Mouse (Mus musculus): ENCODE measurements around the gene Gm10282. TPM values are rescaled to one million over a fixed set of nuclear protein-coding genes. Genes with fewer than 3 reads are reported as not detected.

Gm10282 gene
- polyA plus RNA-seq, 1 experiment from 2014 or later = 27.2 TPM

DNA sequence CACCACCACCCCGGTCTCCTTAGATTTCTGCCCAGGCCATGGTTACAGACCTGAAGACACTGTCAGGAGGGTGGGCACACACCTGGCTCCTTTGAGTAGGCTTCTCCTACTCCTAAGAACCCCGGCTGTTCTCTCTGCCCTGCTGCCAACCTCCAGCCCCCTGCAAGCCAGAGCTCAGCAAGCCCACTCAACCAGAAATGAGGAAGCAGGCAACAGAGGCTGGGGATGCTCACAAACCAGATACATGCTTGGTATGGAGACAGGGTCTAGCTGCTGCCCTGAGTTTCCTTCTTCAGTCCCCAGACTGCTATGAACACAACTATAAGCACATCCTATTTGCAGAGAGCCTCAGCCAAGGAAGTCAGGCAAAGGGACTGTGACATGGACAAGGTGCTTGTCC lies 43.1 kb upstream of the Gm10282 start:
- no peak overlapping the region for H3K27ac ChIP-seq (ENCODE audit: low read length)

DNA sequence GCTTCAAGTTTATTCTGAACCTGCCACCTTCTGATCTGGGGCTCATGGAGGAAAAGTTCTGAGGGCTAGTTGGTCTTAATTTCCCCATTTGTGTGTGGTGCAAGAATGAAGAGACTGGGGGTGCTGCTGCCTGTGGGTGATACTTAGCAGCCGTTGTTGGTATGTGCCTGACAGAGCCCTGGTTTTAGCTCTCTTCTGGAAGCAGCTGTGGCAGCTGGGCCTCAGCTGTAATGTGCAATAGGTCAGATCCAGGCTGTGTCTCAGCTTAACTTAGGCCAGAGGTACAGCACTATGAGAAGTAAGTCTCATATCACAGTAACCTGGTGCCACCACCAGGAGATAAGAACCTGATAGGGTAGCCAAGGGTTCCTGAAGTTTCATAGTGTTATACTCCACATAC lies 42.5 kb upstream of the Gm10282 start:
- no peaks in the 10 kb centered on the region for H3K4me1 ChIP-seq (ENCODE audit: control insufficient read depth, insufficient read depth, low read length)
- no peak overlapping the region for H3K4me2 ChIP-seq (replicated peaks; ENCODE audit: low read depth, low read length)
- no peak overlapping the region for H3K27ac ChIP-seq (ENCODE audit: low read length)
- H3K36me3 ChIP-seq (ENCODE audit: control insufficient read depth, insufficient read depth, low read length) = peaks cover 12% of the 10 kb centered on the region; the same call in 1 of the 2 replicates
- no peak for ATAC-seq (ENCODE audit: insufficient number of reproducible peaks, insufficient read depth, low FRiP score, low read depth)
- no peak overlapping the region for H3K4me3 ChIP-seq (ENCODE audit: low read depth, low read length)
- H3K9ac ChIP-seq (replicated peaks; ENCODE audit: low read depth, low read length) = no peak overlapping the region
- 88% methylated on average over 1 of the region's 1 CpGs for WGBS
- no peaks in the 10 kb centered on the region for H3K9me3 ChIP-seq (ENCODE audit: control insufficient read depth, low read depth, low read length)
- H3K27me3 ChIP-seq (ENCODE audit: control insufficient read depth, insufficient read depth, low read length) = no peaks in the 10 kb centered on the region

More for the DNA sequence above, 43.1 kb upstream of the Gm10282 start:
- no peak overlapping the region for H3K9ac ChIP-seq (replicated peaks; ENCODE audit: low read depth, low read length)
- no peaks in the 10 kb centered on the region for H3K9me3 ChIP-seq (ENCODE audit: control insufficient read depth, low read depth, low read length)
- no peak for ATAC-seq (ENCODE audit: insufficient number of reproducible peaks, insufficient read depth, low FRiP score, low read depth)
- H3K4me1 ChIP-seq (ENCODE audit: control insufficient read depth, insufficient read depth, low read length) = no peaks in the 10 kb centered on the region
- no peak overlapping the region for H3K4me3 ChIP-seq (ENCODE audit: low read depth, low read length)
- peaks cover 9% of the 10 kb centered on the region for H3K36me3 ChIP-seq (ENCODE audit: control insufficient read depth, insufficient read depth, low read length)
- no peaks in the 10 kb centered on the region for H3K27me3 ChIP-seq (ENCODE audit: control insufficient read depth, insufficient read depth, low read length)
- WGBS = 93% methylated on average over 2 of the region's 2 CpGs
- H3K4me2 ChIP-seq (replicated peaks; ENCODE audit: low read depth, low read length) = no peak overlapping the region

DNA sequence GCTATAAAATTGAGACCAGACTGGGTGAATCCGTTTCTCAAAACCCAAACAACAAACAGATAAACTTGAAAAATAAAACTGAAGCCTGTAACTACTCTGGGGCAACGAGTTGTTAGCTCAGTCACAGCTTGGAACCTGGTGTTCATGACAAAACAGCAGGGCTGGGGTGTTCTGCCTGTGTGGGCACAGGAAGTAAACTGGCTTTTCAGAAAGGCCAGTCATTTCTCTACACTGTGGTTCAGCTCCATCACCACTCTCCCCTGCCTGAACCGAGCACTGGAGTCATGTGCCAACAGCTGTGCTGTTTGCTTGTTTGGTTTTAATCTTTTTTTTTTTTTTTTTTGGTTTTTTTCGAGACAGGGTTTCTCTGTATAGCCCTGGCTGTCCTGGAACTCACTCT lies 38.7 kb upstream of the Gm10282 start:
- Histone ChIP-seq H3K36me3 (ENCODE audit: control insufficient read depth, insufficient read depth, low read length) (peaks cover 28% of the 10 kb centered on the region), H3K4me1 (ENCODE audit: control insufficient read depth, insufficient read depth, low read length) (no peaks in the 10 kb centered on the region), H3K27me3 (ENCODE audit: control insufficient read depth, insufficient read depth, low read length) (no peaks in the 10 kb centered on the region), H3K4me3 (ENCODE audit: low read depth, low read length) (no peak overlapping the region), H3K27ac (ENCODE audit: low read length) (no peak overlapping the region), H3K4me2 (replicated peaks; ENCODE audit: low read depth, low read length) (no peak overlapping the region), H3K9ac (replicated peaks; ENCODE audit: low read depth, low read length) (no peak overlapping the region), H3K9me3 (ENCODE audit: control insufficient read depth, low read depth, low read length) (no peaks in the 10 kb centered on the region)
- WGBS = 77% methylated on average over 4 of the region's 4 CpGs
- ATAC-seq (ENCODE audit: insufficient number of reproducible peaks, insufficient read depth, low FRiP score, low read depth) = no peak

DNA sequence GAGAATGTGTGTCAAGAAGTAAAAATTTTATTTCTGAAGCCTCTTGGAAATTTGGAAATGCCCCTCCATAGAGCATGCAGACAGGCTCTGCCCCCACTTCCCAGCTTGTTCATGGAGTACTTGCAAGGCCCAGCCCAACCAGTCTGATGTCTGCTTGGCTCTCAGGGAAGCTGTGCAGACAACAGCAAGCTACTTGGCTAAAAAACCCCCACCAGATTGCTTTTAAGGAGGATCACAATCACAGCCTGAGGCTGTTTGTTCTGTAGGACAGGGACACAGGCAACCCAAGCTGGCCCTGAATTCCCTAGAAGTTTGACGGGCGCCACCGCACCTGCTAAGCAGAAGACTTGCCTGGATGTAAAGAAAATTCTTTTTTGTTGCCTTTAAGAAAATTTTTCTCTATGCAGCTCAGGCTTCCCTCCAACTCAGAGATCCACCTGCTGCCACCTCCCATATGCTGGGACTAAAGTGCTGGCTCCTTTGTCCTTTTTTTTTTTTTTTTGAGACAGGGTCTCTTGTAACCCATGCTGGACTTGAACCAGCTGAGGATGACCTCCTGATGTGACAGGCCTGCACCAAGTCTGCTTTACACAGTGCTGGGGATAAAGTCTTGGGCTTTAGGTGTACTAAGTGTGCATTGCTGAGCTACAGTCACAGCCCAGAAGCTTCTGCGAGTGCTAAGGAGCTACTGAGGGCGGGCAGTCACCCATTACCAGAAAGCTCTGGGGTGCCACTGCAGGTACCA lies 37.7 kb upstream of the Gm10282 start:
- Histone ChIP-seq H3K9me3 (ENCODE audit: control insufficient read depth, low read depth, low read length) (no peaks in the 10 kb centered on the region), H3K9ac (replicated peaks; ENCODE audit: low read depth, low read length) (no peak overlapping the region), H3K27ac (ENCODE audit: low read length) (no peak overlapping the region), H3K36me3 (ENCODE audit: control insufficient read depth, insufficient read depth, low read length) (peaks cover 33% of the 10 kb centered on the region), H3K27me3 (ENCODE audit: control insufficient read depth, insufficient read depth, low read length) (no peaks in the 10 kb centered on the region), H3K4me2 (replicated peaks; ENCODE audit: low read depth, low read length) (no peak overlapping the region), H3K4me3 (ENCODE audit: low read depth, low read length) (no peak overlapping the region), H3K4me1 (ENCODE audit: control insufficient read depth, insufficient read depth, low read length) (no peaks in the 10 kb centered on the region)
- ATAC-seq (ENCODE audit: insufficient number of reproducible peaks, insufficient read depth, low FRiP score, low read depth) = no peak
- 91% methylated on average over 5 of the region's 5 CpGs for WGBS

DNA sequence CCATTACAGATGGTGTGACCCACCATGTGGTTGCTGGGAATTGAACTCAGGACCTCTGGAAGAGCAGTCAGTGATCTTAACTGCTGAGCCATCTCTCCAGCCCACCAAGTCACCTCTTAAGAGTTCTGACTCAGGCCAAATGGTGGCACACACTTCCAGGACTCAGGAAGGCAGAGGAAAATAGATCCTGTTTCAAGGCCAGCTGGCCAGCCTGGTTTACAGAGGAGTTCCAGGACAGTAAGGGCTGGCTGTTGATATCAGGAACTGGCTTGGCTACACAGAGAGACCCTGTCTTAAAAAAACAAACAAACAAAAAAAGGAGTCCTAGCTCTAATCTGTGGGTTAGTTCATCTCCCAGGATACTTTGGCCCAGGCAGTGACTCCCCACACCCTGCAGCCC lies 32.0 kb upstream of the Gm10282 start:
- no peak overlapping the region for H3K27ac ChIP-seq (ENCODE audit: low read length)
- H3K36me3 ChIP-seq (ENCODE audit: control insufficient read depth, insufficient read depth, low read length) = peaks cover 39% of the 10 kb centered on the region
- no peak for ATAC-seq (ENCODE audit: insufficient number of reproducible peaks, insufficient read depth, low FRiP score, low read depth)
- no peaks in the 10 kb centered on the region for H3K4me1 ChIP-seq (ENCODE audit: control insufficient read depth, insufficient read depth, low read length)
- no peak overlapping the region for H3K4me2 ChIP-seq (replicated peaks; ENCODE audit: low read depth, low read length)
- H3K27me3 ChIP-seq (ENCODE audit: control insufficient read depth, insufficient read depth, low read length) = no peaks in the 10 kb centered on the region
- no peak overlapping the region for H3K9ac ChIP-seq (replicated peaks; ENCODE audit: low read depth, low read length)
- H3K4me3 ChIP-seq (ENCODE audit: low read depth, low read length) = no peak overlapping the region
- H3K9me3 ChIP-seq (ENCODE audit: control insufficient read depth, low read depth, low read length) = no peaks in the 10 kb centered on the region

DNA sequence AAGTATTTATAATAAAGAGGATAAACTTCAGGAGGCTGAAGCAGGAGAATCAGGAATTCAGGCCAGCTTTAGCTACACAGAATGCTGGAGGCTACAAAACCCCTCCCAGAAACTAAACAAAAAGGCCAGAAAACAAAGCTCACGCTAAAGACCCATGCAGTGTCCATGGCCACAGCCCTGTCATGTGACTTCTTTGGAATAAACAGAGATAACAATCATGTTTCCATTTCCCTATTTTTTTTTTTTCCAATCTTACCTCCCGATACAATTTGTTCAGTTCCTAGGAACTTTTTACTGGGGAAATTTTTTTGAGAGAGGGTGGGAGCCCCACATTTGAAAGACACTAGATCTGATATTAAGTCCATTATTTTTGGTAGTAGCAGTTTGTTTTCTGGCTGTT lies 31.2 kb upstream of the Gm10282 start:
- H3K4me1 ChIP-seq (ENCODE audit: control insufficient read depth, insufficient read depth, low read length) = no peaks in the 10 kb centered on the region
- H3K36me3 ChIP-seq (ENCODE audit: control insufficient read depth, insufficient read depth, low read length) = peaks cover 39% of the 10 kb centered on the region
- H3K4me2 ChIP-seq (replicated peaks; ENCODE audit: low read depth, low read length) = no peak overlapping the region
- no peak overlapping the region for H3K27ac ChIP-seq (ENCODE audit: low read length)
- H3K9me3 ChIP-seq (ENCODE audit: control insufficient read depth, low read depth, low read length) = no peaks in the 10 kb centered on the region
- H3K9ac ChIP-seq (replicated peaks; ENCODE audit: low read depth, low read length) = no peak overlapping the region
- H3K27me3 ChIP-seq (ENCODE audit: control insufficient read depth, insufficient read depth, low read length) = no peaks in the 10 kb centered on the region
- no peak overlapping the region for H3K4me3 ChIP-seq (ENCODE audit: low read depth, low read length)
- 64% methylated on average over 2 of the region's 2 CpGs for WGBS
- ATAC-seq (ENCODE audit: insufficient number of reproducible peaks, insufficient read depth, low FRiP score, low read depth) = no peak

DNA sequence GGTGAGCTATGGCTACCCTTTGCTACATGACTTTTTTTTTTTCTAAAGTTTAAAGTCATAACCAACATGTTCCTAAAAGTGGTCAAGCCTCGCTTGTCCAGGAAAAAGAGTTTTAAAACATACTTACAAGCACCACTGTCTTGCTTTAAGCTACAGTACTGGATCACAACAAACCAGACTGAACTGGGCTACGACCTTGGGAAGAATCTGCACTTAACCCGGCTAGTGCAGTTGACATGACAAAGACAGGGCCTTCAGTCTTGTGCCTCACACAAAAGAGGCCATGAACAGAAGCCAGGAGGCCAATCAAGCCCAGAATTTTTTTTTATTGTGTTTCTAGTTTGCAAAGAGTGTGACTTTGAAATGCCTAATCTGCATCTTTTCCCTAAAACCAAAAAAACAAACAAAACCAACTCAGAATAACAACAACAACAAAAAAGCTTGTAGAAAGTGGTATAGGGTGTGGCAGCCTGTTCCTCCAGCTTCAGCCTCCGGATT lies 29.1 kb upstream of the Gm10282 start:
- H3K27ac ChIP-seq (ENCODE audit: low read length) = no peak overlapping the region
- WGBS = 79% methylated on average over 4 of the region's 4 CpGs
- peaks cover 23% of the 10 kb centered on the region; the same call in 1 of the 2 replicates for H3K36me3 ChIP-seq (ENCODE audit: control insufficient read depth, insufficient read depth, low read length)
- H3K4me3 ChIP-seq (ENCODE audit: low read depth, low read length) = no peak overlapping the region
- no peak for ATAC-seq (ENCODE audit: insufficient number of reproducible peaks, insufficient read depth, low FRiP score, low read depth)
- no peaks in the 10 kb centered on the region for H3K9me3 ChIP-seq (ENCODE audit: control insufficient read depth, low read depth, low read length)
- no peaks in the 10 kb centered on the region for H3K4me1 ChIP-seq (ENCODE audit: control insufficient read depth, insufficient read depth, low read length)
- H3K9ac ChIP-seq (replicated peaks; ENCODE audit: low read depth, low read length) = no peak overlapping the region
- H3K4me2 ChIP-seq (replicated peaks; ENCODE audit: low read depth, low read length) = no peak overlapping the region
- H3K27me3 ChIP-seq (ENCODE audit: control insufficient read depth, insufficient read depth, low read length) = no peaks in the 10 kb centered on the region

DNA sequence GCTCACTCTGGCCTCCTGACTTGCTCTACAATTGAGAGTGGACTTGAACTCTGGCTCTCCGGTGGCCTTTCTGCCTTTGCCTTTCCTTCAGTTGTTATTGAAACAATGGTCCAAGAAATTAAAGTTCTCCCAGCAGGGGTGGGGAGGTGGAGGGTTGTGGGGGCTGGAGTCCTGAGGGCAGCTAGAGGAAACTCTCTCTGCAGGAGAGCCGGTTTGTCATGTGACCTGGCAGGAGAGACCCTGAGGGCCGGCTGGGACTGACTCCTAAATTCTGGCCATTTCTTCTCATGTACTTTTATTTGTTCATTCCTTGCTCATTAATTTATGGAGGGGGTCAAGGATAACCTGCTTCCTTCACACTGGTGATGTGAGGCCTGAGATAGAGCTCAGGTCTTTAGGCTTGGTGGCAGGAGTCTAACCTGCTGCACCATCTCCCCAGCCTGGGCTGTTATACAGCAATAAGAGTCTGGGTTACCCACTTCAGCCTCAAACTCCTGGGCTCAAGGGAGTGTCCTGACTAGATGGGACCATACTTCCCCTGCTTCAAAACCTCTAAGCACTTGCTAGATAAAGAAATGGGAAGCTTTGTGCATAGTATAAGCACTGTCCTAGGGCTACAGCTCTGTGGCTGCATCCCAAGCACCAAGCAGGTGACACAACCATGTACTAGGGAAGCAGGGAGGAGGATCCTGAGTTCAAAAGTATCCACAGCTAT lies 28.5 kb upstream of the Gm10282 start:
- Histone ChIP-seq H3K9me3 (ENCODE audit: control insufficient read depth, low read depth, low read length) (no peaks in the 10 kb centered on the region), H3K36me3 (ENCODE audit: control insufficient read depth, insufficient read depth, low read length) (peaks cover 22% of the 10 kb centered on the region; the same call in 1 of the 2 replicates), H3K27ac (ENCODE audit: low read length) (no peak overlapping the region), H3K4me3 (ENCODE audit: low read depth, low read length) (no peak overlapping the region), H3K4me2 (replicated peaks; ENCODE audit: low read depth, low read length) (no peak overlapping the region), H3K9ac (replicated peaks; ENCODE audit: low read depth, low read length) (no peak overlapping the region), H3K4me1 (ENCODE audit: control insufficient read depth, insufficient read depth, low read length) (no peaks in the 10 kb centered on the region), H3K27me3 (ENCODE audit: control insufficient read depth, insufficient read depth, low read length) (no peaks in the 10 kb centered on the region)
- whole genome bisulfite sequencing = 46% methylated on average over 3 of the region's 3 CpGs
- ATAC-seq (ENCODE audit: insufficient number of reproducible peaks, insufficient read depth, low FRiP score, low read depth) = no peak

Measured in stomach, embryonic 14.5 days (tissue).